Mouse (Mus musculus) midbrain, embryonic 14.5 days (tissue): ENCODE results near the gene Olfr56. TPM values are rescaled to one million over a fixed set of nuclear protein-coding genes. Genes with fewer than 3 reads are reported as not detected.
A peak's percentile ranks its signal among the peaks of the same experiment; 100 is the strongest.

Experiments
- ATAC-seq: fragments of 200-750 bp; cut with Nextera tagmentation; 2 replicates; pipeline ENCODE4 v1.8.0; 2017; ENCODE audit warnings: moderate number of reproducible peaks, moderate library complexity; ENCODE audit not compliant: low FRiP score, low TSS enrichment
- DNase-seq: peaks from one replicate; pipeline ENCODE4 v3.0.0-alpha.2; 2015
- H3K27ac ChIP-seq: fragments of 300-500 bp; sonication (generic); replicated peaks from 2 replicates; pipeline ENCODE4 v1.5.1; 2014; ENCODE audit warnings: mild to moderate bottlenecking, low read depth, low read length, moderate library complexity
- H3K27me3 ChIP-seq: fragments of 300-500 bp; sonication (generic); 2 replicates; pipeline ENCODE4 v1.6.1; 2014; ENCODE audit warnings: low read length, control low read depth, mixed read lengths; ENCODE audit not compliant: control insufficient read depth, insufficient read depth
- H3K36me3 ChIP-seq: fragments of 300-500 bp; sonication (generic); 2 replicates; pipeline ENCODE4 v1.6.1; 2014; ENCODE audit warnings: low read length, control low read depth; ENCODE audit not compliant: control insufficient read depth, insufficient read depth
- H3K4me1 ChIP-seq: fragments of 300-500 bp; sonication (generic); 2 replicates; pipeline ENCODE4 v1.6.1; 2014; ENCODE audit warnings: mild to moderate bottlenecking, antibody characterized with exemption, low read length, control low read depth; ENCODE audit not compliant: control insufficient read depth, insufficient read depth
- H3K4me2 ChIP-seq: fragments of 300-500 bp; sonication (generic); 2 replicates; pipeline ENCODE4 v1.6.1; 2014; ENCODE audit warnings: mild to moderate bottlenecking, low read length, moderate library complexity
- H3K4me3 ChIP-seq: fragments of 300-500 bp; sonication (generic); replicated peaks from 2 replicates; pipeline ENCODE4 v1.5.1; 2014; ENCODE audit warnings: low read depth, low read length
- H3K9ac ChIP-seq: fragments of 300-500 bp; sonication (generic); replicated peaks from 2 replicates; pipeline ENCODE4 v1.6.1; 2014; ENCODE audit warnings: mild to moderate bottlenecking, low read length, moderate library complexity
- H3K9me3 ChIP-seq: fragments of 300-500 bp; sonication (generic); 2 replicates; pipeline ENCODE4 v1.6.1; 2016; ENCODE audit warnings: low read length, control low read depth, mixed read lengths; ENCODE audit not compliant: control insufficient read depth
- whole genome bisulfite sequencing: fragments of 180-500 bp; shearing (Covaris S2); extraction: QIAGEN DNeasy Blood & Tissue Kit; methylation state at CpG from one replicate; pipeline ENCODE4 v1.1.7; 2014; 5-methylcytosine and 5-hydroxymethylcytosine counted together
- polyA plus RNA-seq: library from polyadenylated mRNA; unstranded; fragments of >200 nt; fragmentation: Nextera tagmentation; extraction: Ambion mirVana; gene quantifications from 2 replicates; pipeline ENCODE4 v1.2.1, GENCODE M21; 2014

Olfr56 gene
- polyA plus RNA-seq, 1 experiment from 2014 or later = not detected

GRCm38 (mm10) chr11:49108833-49109232 is 130.1 kb downstream of the Olfr56 start:
- Histone ChIP-seq H3K9ac (no peak overlapping the region), H3K9me3 (no peaks in the 10 kb centered on the region), H3K36me3 (no peaks in the 10 kb centered on the region), H3K4me3 (no peak overlapping the region), H3K27me3 (no peaks in the 10 kb centered on the region), H3K4me2 (no peak overlapping the region), H3K4me1 (no peaks in the 10 kb centered on the region), H3K27ac (no peak overlapping the region)
- no peak for ATAC-seq
- 27% methylated on average over 1 of the region's 1 CpGs for WGBS
- DNase-seq = peak; percentile 58

GRCm38 (mm10) chr11:49111000-49111399 is 132.3 kb downstream of the Olfr56 start:
- Histone ChIP-seq H3K36me3 (no peaks in the 10 kb centered on the region), H3K27me3 (no peaks in the 10 kb centered on the region), H3K4me3 (no peak overlapping the region), H3K9me3 (no peaks in the 10 kb centered on the region), H3K4me2 (no peak overlapping the region), H3K4me1 (no peaks in the 10 kb centered on the region), H3K27ac (no peak overlapping the region), H3K9ac (no peak overlapping the region)
- no peak for ATAC-seq
- WGBS = 75% methylated on average over 1 of the region's 1 CpGs
- DNase-seq = no peak

GRCm38 (mm10) chr11:49112624-49113219 is 134.0 kb downstream of the Olfr56 start:
- Histone ChIP-seq H3K4me3 (no peak overlapping the region), H3K27ac (no peak overlapping the region), H3K4me2 (no peak overlapping the region), H3K9me3 (no peaks in the 10 kb centered on the region), H3K36me3 (no peaks in the 10 kb centered on the region), H3K27me3 (no peaks in the 10 kb centered on the region), H3K9ac (no peak overlapping the region), H3K4me1 (no peaks in the 10 kb centered on the region)
- 93% methylated on average over 6 of the region's 6 CpGs for WGBS
- no peak for DNase-seq
- ATAC-seq = no peak

GRCm38 (mm10) chr11:49114158-49114557 is 135.5 kb downstream of the Olfr56 start:
- Histone ChIP-seq H3K27ac (no peak overlapping the region), H3K36me3 (no peaks in the 10 kb centered on the region), H3K27me3 (no peaks in the 10 kb centered on the region), H3K4me2 (no peak overlapping the region), H3K9me3 (no peaks in the 10 kb centered on the region), H3K4me1 (no peaks in the 10 kb centered on the region), H3K9ac (no peak overlapping the region), H3K4me3 (no peak overlapping the region)
- WGBS = 88% methylated on average over 2 of the region's 2 CpGs
- DNase-seq (no peak), ATAC-seq (no peak)

GRCm38 (mm10) chr11:49114774-49115173 is 136.1 kb downstream of the Olfr56 start, which contains the start of gene Olfr1396:
TSS of gene Olfr1396 (minus strand) at chr11:49114874.
- Histone ChIP-seq H3K9me3 (no peaks in the 10 kb centered on the region), H3K27ac (no peak within 1 kb of the TSS), H3K36me3 (no peaks in the 10 kb centered on the region), H3K27me3 (no peaks in the 10 kb centered on the region), H3K4me1 (no peaks in the 10 kb centered on the region), H3K9ac (no peak within 1 kb of the TSS), H3K4me3 (no peak within 1 kb of the TSS), H3K4me2 (no peak within 1 kb of the TSS)
- ATAC-seq = no peak
- DNase-seq = no peak

- Histone ChIP-seq H3K9me3 (no peaks in the 10 kb centered on the region), H3K9ac (no peak overlapping the region), H3K27ac (no peak overlapping the region), H3K4me3 (no peak overlapping the region), H3K27me3 (no peaks in the 10 kb centered on the region), H3K4me1 (no peaks in the 10 kb centered on the region), H3K4me2 (no peak overlapping the region), H3K36me3 (no peaks in the 10 kb centered on the region)
- WGBS = 84% methylated on average over 3 of the region's 3 CpGs
- no peak for ATAC-seq
- DNase-seq = no peak
Measured at GRCm38 (mm10) chr11:49119635-49120034, 140.9 kb downstream of the Olfr56 start.

- no peak overlapping the region for H3K27ac ChIP-seq
- no peak overlapping the region for H3K9ac ChIP-seq
- ATAC-seq (no peak), DNase-seq (no peak)
- H3K4me2 ChIP-seq = no peak overlapping the region
- no peaks in the 10 kb centered on the region for H3K9me3 ChIP-seq
- H3K4me1 ChIP-seq = no peaks in the 10 kb centered on the region
- H3K27me3 ChIP-seq = no peaks in the 10 kb centered on the region
- 91% methylated on average over 2 of the region's 2 CpGs for WGBS
- H3K36me3 ChIP-seq = no peaks in the 10 kb centered on the region
- no peak overlapping the region for H3K4me3 ChIP-seq
Measured at GRCm38 (mm10) chr11:49124169-49124568, 145.5 kb downstream of the Olfr56 start.

- Histone ChIP-seq H3K9ac (no peak within 1 kb of the TSS), H3K36me3 (no peaks in the 10 kb centered on the region), H3K4me1 (no peaks in the 10 kb centered on the region), H3K9me3 (no peaks in the 10 kb centered on the region), H3K4me3 (no peak within 1 kb of the TSS), H3K27ac (no peak within 1 kb of the TSS), H3K4me2 (no peak within 1 kb of the TSS), H3K27me3 (no peaks in the 10 kb centered on the region)
- no peak for ATAC-seq
- 95% methylated on average over 6 of the region's 6 CpGs for WGBS
- DNase-seq = no peak
Measured at GRCm38 (mm10) chr11:49141974-49142373, 163.3 kb downstream of the Olfr56 start, which contains the start of gene Olfr1395. TSS of gene Olfr1395 (plus strand) at chr11:49142274.

- 84% methylated on average over 1 of the region's 1 CpGs for WGBS
- Histone ChIP-seq H3K36me3 (no peaks in the 10 kb centered on the region), H3K4me1 (no peaks in the 10 kb centered on the region), H3K9ac (no peak within 1 kb of the TSS), H3K27me3 (no peaks in the 10 kb centered on the region), H3K9me3 (no peaks in the 10 kb centered on the region), H3K27ac (no peak within 1 kb of the TSS), H3K4me3 (no peak within 1 kb of the TSS), H3K4me2 (no peak within 1 kb of the TSS)
- no peak for ATAC-seq
- DNase-seq = no peak
Measured at GRCm38 (mm10) chr11:49154077-49154476, 175.4 kb downstream of the Olfr56 start, which contains the start of gene Olfr1394. TSS of gene Olfr1394 (plus strand) at chr11:49154377.
